In genomic region chr10:95501033-95501432, GRCm38 (mm10) we compare ENCODE assay signal across 8 mouse cellular contexts. TPM values are rescaled to one million over a fixed set of nuclear protein-coding genes. Genes with fewer than 3 reads are reported as not detected.
A peak's percentile ranks its signal among the peaks of the same experiment; 100 is the strongest.
DNase-seq lines count a peak whose midpoint lies in the region; ATAC-seq and TF ChIP-seq lines count a peak whose summit lies in the region.

No protein-coding gene starts in this region.

- no peak for TF ChIP-seq CTCF in E14TG2a.4 (conservative IDR thresholded peaks at IDR 0.05; ENCODE audit: low read length)

- peak overlapping the region; percentile 86 for H3K27ac ChIP-seq in heart, embryonic 11.5 days (ENCODE audit: low read depth, low read length)
- H3K27ac ChIP-seq in forebrain, embryonic 14.5 days (ENCODE audit: low read depth, low read length), result no peak overlapping the region
- H3K27ac ChIP-seq in macrophage, result peak overlapping the region; percentile 65

- H3K79me2 ChIP-seq in macrophage (ENCODE audit: inconsistent target), result peaks cover 16% of the 10 kb centered on the region; the same call in 1 of the 2 replicates

- no peak for DNase-seq in heart, postnatal 25 days (ENCODE audit: low spot score)
- DNase-seq in forebrain, embryonic 14.5 days (ENCODE audit: low spot score), result peak; percentile 19
- no peak for DNase-seq in frontal cortex, postnatal 10 days (ENCODE audit: low spot score in 2 of 2)
- no peak for DNase-seq in T-cell, adult 2 months (ENCODE audit: low spot score)
- no peak for DNase-seq in urinary bladder, postnatal 10 days (ENCODE audit: low spot score)

- no peaks in the 10 kb centered on the region for H3K27me3 ChIP-seq in heart, embryonic 11.5 days (ENCODE audit: control insufficient read depth, insufficient read depth, low read length)
- H3K27me3 ChIP-seq in E14TG2a.4 (ENCODE audit: insufficient read depth, low read length), result no peaks in the 10 kb centered on the region
- H3K27me3 ChIP-seq in forebrain, embryonic 14.5 days (replicated peaks; ENCODE audit: control insufficient read depth, insufficient read depth, low read length), result no peaks in the 10 kb centered on the region

- intact Hi-C loops in heart, postnatal 25 days (cut with DNase I), result no loop called here

- peak overlapping the region; percentile 85 for H3K9ac ChIP-seq in heart, embryonic 11.5 days (ENCODE audit: low read depth, low read length)
- peak overlapping the region; percentile 76 for H3K9ac ChIP-seq in forebrain, embryonic 14.5 days (ENCODE audit: low read length)

- WGBS in heart, embryonic 11.5 days (ENCODE audit: insufficient replicate concordance), result 4% methylated on average over 7 of the region's 7 CpGs
- WGBS in forebrain, embryonic 14.5 days, result under 1% methylated on average over 7 of the region's 7 CpGs
- 1% methylated on average over 7 of the region's 7 CpGs for WGBS in macrophage (ENCODE audit: missing documents)

- H3K9me3 ChIP-seq in heart, embryonic 11.5 days (replicated peaks; ENCODE audit: control insufficient read depth, low read length), result no peaks in the 10 kb centered on the region
- no peaks in the 10 kb centered on the region for H3K9me3 ChIP-seq in E14TG2a.4 (ENCODE audit: low read length)
- no peaks in the 10 kb centered on the region for H3K9me3 ChIP-seq in forebrain, embryonic 14.5 days (replicated peaks; ENCODE audit: control insufficient read depth, low read length)

- peak overlapping the region; percentile 77 for H3K4me2 ChIP-seq in heart, embryonic 11.5 days
- H3K4me2 ChIP-seq in forebrain, embryonic 14.5 days (ENCODE audit: low read length), result peak overlapping the region; percentile 55

- H3K4me3 ChIP-seq in heart, embryonic 11.5 days (ENCODE audit: low read depth, low read length), result peak overlapping the region; percentile 81
- H3K4me3 ChIP-seq in E14TG2a.4 (replicated peaks; ENCODE audit: low read length), result peak overlapping the region; percentile 95
- H3K4me3 ChIP-seq in forebrain, embryonic 14.5 days (ENCODE audit: low read depth, low read length), result peak overlapping the region; percentile 54
- peak overlapping the region; percentile 86 for H3K4me3 ChIP-seq in macrophage (ENCODE audit: inconsistent target)

- H3K4me1 ChIP-seq in heart, embryonic 11.5 days (ENCODE audit: control insufficient read depth, insufficient read depth, low read length), result peaks cover 4% of the 10 kb centered on the region
- H3K4me1 ChIP-seq in E14TG2a.4 (replicated peaks; ENCODE audit: low read depth, low read length), result peaks cover 27% of the 10 kb centered on the region
- peaks cover 8% of the 10 kb centered on the region; the same call in 1 of the 2 replicates for H3K4me1 ChIP-seq in forebrain, embryonic 14.5 days (ENCODE audit: control insufficient read depth, insufficient read depth, low read length)

- H3K36me3 ChIP-seq in heart, embryonic 11.5 days (ENCODE audit: control insufficient read depth, insufficient read depth, low read length), result peaks cover 6% of the 10 kb centered on the region
- H3K36me3 ChIP-seq in E14TG2a.4 (ENCODE audit: insufficient read depth, low read length) (peaks cover 34% of the 10 kb centered on the region), macrophage (ENCODE audit: inconsistent target) (peaks cover 12% of the 10 kb centered on the region; the same call in 1 of the 2 replicates)
- peaks cover 3% of the 10 kb centered on the region; the same call in 1 of the 2 replicates for H3K36me3 ChIP-seq in forebrain, embryonic 14.5 days (ENCODE audit: control insufficient read depth, insufficient read depth, low read length)

- no peak for ATAC-seq in heart, embryonic 11.5 days (replicated peaks; ENCODE audit: insufficient number of reproducible peaks, low FRiP score, low TSS enrichment)
- no peak for ATAC-seq in forebrain, embryonic 14.5 days

RNA-seq across cellular contexts. Expression of gene Mrpl42, which starts 0.7 kb away (rescaled TPM):
- 518 and 543 TPM in 2 replicates for polyA plus RNA-seq in heart, embryonic 11.5 days (2014; fragmentation: Nextera tagmentation; extraction: Ambion mirVana)
- 100 to 1,000 TPM; 456 to 473 TPM for total RNA-seq in heart, postnatal 25 days (2021)
- 284 and 324 TPM in 2 replicates for polyA plus RNA-seq in forebrain, embryonic 14.5 days (2014; fragmentation: Nextera tagmentation; extraction: Ambion mirVana)
- total RNA-seq in macrophage (2018; cell fraction: chromatin; rRNA removed), result 10 to 100 TPM in 14 of 26 experiments, 1 to 10 TPM in 12; 1.5 to 28.7 (median 11.6) TPM
- 100 to 1,000 TPM in 7 of 26 experiments, 10 to 100 TPM in 19; 60.9 to 134 (median 93.5) TPM for total RNA-seq in macrophage (2018; cell fraction: cytosol; rRNA removed)
- total RNA-seq in macrophage (2018; cell fraction: nucleus; rRNA removed), result 10 to 100 TPM in 17 of 26 experiments, 1 to 10 TPM in 9; 2.7 to 26.9 (median 14.3) TPM
- polyA plus RNA-seq in macrophage (2018), result 84.5 to 233 TPM (median 194 TPM) in 3 replicates

RNA-seq across cellular contexts. Expression of gene Ube2n, which starts 13.9 kb away (rescaled TPM):
- 319 and 322 TPM in 2 replicates for polyA plus RNA-seq in heart, embryonic 11.5 days (2014; fragmentation: Nextera tagmentation; extraction: Ambion mirVana)
- total RNA-seq in heart, postnatal 25 days (2021), result 100 to 1,000 TPM in 1 of 2 experiments, 10 to 100 TPM in 1; 90.3 to 106 TPM
- polyA plus RNA-seq in forebrain, embryonic 14.5 days (2014; fragmentation: Nextera tagmentation; extraction: Ambion mirVana), result 423 and 444 TPM in 2 replicates
- 100 to 1,000 TPM in 14 of 26 experiments, 10 to 100 TPM in 12; 43.3 to 177 (median 103) TPM for total RNA-seq in macrophage (2018; cell fraction: chromatin; rRNA removed)
- total RNA-seq in macrophage (2018; cell fraction: cytosol; rRNA removed), result 100 to 1,000 TPM; 107 to 212 (median 164) TPM
- 100 to 1,000 TPM in 24 of 26 experiments, 10 to 100 TPM in 2; 94.5 to 370 (median 167) TPM for total RNA-seq in macrophage (2018; cell fraction: nucleus; rRNA removed)
- 101 to 234 TPM (median 183 TPM) in 3 replicates for polyA plus RNA-seq in macrophage (2018)
